Mouse (Mus musculus) myocyte (in vitro differentiated cells): ENCODE measurements at regions not wholly inside any gene's neighbourhood (a gene's known extent, or its start where the extent isn't known, plus 50 kb on each side); places are given as distances from the start of the nearest gene placed in this dataset.

Source experiments
- CEBPB ChIP-seq: IDR thresholded peaks from 2 replicates; pipeline ENCODE4 v1.6.1; 2011; ENCODE audit warnings: mild to moderate bottlenecking, moderate library complexity; ENCODE audit not compliant: poor library complexity, insufficient read depth, severe bottlenecking
- E2F4 ChIP-seq: IDR thresholded peaks from one replicate; pipeline ENCODE4 v1.6.1; 2011; ENCODE audit warnings: mild to moderate bottlenecking, control low read depth, moderate library complexity; ENCODE audit not compliant: insufficient read depth
- POLR2A ChIP-seq: IDR thresholded peaks from one replicate; pipeline ENCODE4 v1.6.1; 2011; ENCODE audit warnings: low read depth, mild to moderate bottlenecking, control low read depth, moderate library complexity; ENCODE audit not compliant: insufficient read length
- POLR2AphosphoS2 ChIP-seq: IDR thresholded peaks from one replicate; pipeline ENCODE4 v1.6.1; 2011; ENCODE audit warnings: low read depth, control low read depth; ENCODE audit not compliant: insufficient read length
- SRF ChIP-seq: IDR thresholded peaks from one replicate; pipeline ENCODE4 v1.6.1; 2011; ENCODE audit warnings: low read depth; ENCODE audit not compliant: control insufficient read depth, insufficient read length
- TCF12 ChIP-seq: IDR thresholded peaks from one replicate; pipeline ENCODE4 v1.6.1; 2011; ENCODE audit warnings: mild to moderate bottlenecking, control low read depth; ENCODE audit not compliant: poor library complexity, insufficient read depth, severe bottlenecking
- USF1 ChIP-seq: IDR thresholded peaks from one replicate; pipeline ENCODE4 v1.6.1; 2011; ENCODE audit warnings: low read depth, mild to moderate bottlenecking, control low read depth, moderate library complexity

DNA sequence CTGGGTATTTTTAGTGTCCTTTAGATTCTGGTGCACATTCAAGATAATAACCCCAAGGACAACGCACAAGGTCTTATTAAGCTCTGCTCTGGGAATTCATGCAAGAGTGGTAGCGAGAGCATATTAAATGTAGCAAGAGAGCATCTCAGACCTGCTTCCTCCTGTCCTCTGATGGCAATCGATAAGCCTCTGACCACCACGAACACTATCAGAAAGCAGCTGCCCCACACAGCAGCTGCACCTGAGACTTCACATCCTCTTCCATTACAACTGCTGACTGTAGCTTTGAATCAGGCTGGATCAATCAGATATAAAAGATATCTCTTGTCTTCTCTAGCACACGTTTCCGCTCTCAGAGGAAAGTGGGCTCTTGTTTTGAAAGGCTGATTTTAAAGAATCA lies 117.8 kb downstream of the Tmco5 start:
- TF ChIP-seq POLR2AphosphoS2 (no peak), USF1 (no peak), TCF12 (no peak), CEBPB (no peak), POLR2A (no peak), E2F4 (no peak), SRF (no peak)
